Mouse (Mus musculus) layer of hippocampus, postnatal 36 days (tissue): ENCODE measurements around the gene Gm28042. TPM values are rescaled to one million over a fixed set of nuclear protein-coding genes. Genes with fewer than 3 reads are reported as not detected.

Source experiments
- DNase-seq, 2 experiments: peaks; one replicate each; pipeline ENCODE4 v3.0.0; 2022
- total RNA-seq, 2 experiments: library from RNA; stranded (reverse); gene quantifications; 2 replicates each; pipeline ENCODE4 v1.2.3; 2021

Gm28042 gene
- total RNA-seq, result 1 to 10 TPM; 2.0 to 2.8 TPM

DNA sequence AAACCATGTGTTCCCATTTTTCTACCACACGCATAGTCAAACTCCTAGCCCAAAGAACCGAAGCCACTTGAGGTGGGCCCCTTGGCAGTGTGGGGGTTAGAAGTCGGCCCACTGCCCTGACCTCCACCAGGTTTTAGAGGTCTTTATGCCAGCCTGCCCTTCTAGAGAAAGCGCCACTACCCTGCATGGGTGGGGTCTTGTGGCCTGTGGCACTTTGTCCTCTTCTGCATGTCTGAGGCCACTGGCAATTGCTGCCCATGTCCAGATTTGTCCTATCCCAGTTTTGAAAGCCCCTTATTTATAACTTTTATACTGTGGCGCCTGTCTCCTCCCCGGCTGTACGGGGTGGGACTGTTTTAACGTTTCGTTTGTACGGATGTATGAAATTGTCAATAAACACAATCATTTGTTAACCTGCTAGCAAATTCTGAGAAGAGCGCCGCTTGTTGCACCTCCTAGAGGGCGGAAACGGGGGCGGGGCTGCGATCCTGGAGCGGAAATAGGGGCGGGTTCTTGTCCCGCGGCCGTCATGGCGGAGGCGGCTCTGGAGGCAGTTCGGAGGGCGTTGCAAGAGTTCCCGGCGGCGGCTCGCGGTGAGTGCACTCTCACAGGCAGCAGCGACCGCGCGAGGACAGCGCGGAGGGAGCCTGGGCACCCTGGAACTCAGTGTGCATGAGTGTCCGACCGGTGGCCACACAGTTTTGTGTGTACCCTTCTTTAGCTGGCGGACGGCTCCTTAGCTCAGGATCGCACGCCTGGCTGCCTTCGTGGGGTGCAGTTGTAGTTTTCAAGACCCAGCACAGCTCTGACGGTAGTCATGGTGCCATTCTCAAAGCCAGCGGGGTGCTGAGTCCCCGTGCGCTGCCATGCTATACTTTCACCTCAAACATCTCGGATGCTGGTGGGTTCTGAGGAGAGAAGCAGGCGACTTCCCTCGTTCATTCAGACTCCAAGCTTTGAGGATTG lies at the start of gene Gm28042, which contains the start of gene Jmjd7:
TSS of gene Gm28042 (plus strand) at position 510 of the 966 bp plus-strand sequence.
TSS of gene Jmjd7 (plus strand) at position 500 of the 966 bp plus-strand sequence.
- peak; percentile 88 for DNase-seq

DNA sequence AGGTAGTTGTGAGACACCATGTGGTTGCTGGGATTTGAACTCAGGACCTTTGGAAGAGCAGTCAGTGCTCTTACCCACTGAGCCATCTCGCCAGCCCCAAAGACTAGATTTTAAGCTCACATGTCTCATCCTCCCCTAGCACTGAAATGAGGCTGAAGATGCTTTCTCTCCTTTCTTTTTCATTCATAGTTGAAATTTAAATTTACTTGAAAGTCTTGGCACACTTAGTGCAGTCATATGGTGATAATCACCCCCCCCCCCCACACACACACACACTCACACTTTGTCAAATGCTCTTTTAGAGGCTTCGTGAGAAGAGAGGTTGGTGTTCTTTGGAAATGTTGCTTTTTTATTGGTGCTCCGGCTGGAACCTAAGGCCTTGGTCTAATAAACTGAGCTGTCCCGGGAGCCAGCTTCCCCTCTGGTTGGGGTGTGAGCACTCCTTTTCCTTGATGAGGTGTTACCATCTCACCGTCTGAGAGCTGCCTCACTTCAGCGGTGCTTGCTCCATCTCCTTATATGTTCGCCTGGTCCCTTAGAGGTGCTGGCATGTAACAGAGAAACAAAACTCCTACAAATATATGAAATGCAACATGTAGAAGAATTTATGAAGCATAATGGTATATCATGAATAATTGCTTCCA lies 46.8 kb upstream of the Gm28042 start:
- DNase-seq, result no peak

DNA sequence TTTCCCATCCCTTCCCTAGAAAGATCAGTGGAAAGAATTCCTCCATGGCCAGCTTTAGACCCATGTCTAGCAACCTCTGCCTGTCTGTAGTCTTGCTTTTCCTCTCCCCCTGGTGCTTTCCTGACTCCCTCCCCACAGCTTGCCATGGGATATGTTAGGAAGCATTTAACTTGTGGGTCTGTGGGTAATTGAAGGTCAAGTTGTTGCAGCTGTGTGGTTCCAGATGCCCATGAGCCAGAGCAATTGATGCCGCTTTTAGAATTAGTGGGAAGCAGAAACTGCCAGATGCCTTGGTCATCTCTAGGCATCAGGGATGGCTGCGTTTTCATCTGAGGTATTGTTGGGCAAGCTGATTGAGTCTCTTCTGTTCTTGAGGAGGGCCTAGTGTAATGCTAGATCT lies 45.7 kb upstream of the Gm28042 start:
- DNase-seq, result no peak

DNA sequence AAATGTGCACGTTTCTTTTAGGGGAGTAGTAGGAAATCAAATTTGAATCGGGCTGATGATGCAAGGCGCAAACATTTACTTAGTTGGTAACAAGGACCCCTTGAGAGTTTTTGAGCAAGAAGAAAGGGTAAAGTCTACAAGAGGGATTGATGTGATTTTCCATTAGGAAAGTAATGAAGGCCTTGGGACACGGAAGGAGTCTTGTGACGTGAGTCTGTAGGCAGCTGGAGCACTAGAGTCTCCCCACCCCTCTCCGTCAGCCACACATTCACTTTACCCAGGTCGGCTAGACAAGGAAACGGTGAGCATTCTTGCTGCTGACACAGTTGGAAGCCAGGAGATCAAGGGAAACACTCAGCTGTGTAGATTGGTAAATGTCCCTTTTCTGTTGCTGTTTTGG lies 41.4 kb upstream of the Gm28042 start:
- no peak for DNase-seq

DNA sequence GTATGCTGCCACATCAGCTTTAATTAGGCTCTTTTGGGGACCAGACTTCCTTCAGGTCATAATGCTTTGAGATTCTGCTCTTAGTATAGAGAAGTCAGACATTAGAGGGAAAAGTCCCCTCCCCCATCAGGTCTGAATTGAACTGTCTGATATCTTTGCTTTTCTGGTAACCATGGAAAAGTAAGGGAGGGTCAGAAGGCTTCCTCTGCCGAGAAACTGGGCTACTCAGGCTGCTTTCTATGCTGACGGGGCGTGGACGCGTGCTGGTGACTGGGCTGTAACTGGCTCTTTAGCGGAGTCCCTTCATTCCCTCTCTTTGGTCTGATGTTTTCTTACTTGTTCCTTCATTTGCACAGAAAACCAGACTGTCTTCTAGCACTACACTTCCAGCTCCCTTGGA lies 40.9 kb upstream of the Gm28042 start:
- DNase-seq, result no peak

DNA sequence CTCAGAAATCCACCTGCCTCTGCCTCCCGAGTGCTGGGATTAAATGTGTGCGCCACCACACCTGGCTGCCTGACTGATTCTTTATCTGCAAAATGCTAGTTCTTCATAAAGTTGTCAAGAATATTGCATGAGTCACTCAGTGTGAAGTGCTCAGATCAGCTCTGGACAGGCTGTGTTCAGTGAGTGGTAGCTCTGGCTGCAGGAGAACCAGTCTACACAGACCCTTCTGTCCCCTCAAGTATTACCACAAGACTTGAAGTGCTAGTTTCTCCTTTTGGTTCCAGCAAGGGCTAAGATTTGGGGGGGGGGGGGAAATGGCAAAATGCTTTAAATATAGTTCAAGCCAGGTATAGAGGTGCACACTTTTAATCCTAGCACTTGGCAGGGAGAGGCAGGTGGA lies 39.9 kb upstream of the Gm28042 start:
- no peak for DNase-seq

DNA sequence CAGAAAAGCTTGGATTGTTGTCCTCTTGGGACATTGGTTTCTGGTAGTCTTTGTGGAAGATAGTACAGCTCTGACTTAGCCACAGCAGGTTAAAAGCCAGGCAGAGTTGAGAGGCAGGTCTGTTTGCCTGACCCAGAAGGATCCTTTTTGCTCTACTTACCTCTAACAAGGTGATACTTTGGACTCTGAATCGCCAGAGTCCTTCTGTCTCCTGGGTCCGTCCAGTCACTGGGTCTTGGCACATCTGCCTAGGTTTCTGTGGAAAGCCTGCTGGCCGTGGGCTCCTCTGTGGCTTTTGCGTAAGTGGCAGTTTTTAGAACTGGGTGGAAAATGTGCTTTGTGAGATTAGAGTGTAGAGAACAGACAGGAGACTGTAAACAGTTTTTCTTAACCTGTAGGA lies 38.3 kb upstream of the Gm28042 start:
- DNase-seq, result no peak

DNA sequence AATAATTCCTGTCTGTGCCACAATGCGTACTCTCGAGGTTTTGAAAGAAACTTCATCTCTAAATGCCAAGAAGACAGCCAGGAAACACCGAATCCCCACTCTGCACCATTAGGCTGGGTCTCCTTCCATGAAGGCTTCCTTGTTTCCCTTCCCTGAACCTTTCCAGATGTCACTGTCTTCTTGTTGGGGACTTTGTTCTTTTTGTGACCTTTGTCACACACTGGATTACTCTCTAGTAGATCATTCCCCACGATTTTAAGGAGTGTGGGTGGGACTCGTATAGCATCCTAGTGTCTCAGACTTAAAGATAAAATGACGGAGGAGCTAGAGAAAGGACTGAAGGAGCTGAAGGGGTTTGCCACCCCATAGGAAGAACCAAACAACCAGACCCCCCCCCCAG lies 36.4 kb upstream of the Gm28042 start:
- no peak for DNase-seq

DNA sequence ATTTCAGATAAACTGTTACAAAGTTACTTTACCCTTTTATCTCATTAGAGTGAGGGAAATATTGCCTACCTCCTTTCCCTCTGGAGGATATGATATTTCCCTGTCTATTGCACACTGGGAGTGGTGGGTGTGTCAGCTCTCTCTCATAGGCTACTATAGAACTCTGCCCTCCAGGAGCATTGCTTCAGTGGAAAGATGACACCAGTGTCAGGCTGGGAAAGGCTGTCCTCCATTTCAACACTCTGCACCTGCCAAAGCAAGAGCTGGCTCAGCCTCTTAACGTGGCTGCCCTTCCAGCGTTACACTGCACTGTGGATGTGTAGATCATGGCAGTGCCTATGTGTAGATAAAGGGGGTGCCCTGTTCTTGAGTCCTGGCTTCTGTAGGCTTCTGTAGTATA lies 34.9 kb upstream of the Gm28042 start:
- DNase-seq, result no peak

DNA sequence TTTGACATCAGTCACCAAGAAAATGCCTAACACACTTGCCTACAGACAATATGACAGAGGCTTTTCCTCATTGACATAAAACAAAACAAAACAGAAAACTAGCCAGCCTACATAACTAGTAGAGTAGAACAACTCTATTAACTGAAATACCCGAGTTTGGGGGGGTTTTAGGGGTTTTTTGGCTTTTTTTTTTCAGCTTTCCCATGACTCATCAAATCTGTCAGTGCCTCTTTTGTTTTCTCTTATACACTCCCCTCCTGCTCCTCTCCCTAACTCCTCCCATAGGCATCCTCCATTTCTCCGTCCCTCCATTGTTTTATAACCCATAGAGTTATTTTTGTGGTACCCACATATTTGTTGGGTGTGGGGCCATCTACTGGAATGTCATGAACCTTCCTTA lies 33.8 kb upstream of the Gm28042 start:
- DNase-seq, result no peak

DNA sequence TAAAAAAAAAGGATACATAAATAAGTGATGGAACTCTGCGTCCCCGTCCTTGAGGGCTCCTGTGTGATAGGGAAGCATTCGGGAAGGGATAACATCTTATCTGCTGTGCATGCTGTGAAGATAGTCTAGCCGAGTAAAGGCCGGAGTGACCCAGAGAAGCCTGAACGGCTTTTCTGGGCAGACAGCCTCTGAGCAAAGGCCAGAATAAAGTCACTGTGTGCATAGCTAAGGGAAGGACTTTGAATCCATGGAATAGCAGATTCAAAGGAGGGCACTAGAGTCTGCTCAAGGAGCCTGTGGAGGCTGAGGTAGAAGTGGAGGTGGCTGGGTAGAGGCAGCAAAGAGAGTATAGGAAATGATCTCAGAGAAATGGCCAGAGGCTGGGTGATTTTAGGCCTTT lies 32.5 kb upstream of the Gm28042 start:
- no peak for DNase-seq

DNA sequence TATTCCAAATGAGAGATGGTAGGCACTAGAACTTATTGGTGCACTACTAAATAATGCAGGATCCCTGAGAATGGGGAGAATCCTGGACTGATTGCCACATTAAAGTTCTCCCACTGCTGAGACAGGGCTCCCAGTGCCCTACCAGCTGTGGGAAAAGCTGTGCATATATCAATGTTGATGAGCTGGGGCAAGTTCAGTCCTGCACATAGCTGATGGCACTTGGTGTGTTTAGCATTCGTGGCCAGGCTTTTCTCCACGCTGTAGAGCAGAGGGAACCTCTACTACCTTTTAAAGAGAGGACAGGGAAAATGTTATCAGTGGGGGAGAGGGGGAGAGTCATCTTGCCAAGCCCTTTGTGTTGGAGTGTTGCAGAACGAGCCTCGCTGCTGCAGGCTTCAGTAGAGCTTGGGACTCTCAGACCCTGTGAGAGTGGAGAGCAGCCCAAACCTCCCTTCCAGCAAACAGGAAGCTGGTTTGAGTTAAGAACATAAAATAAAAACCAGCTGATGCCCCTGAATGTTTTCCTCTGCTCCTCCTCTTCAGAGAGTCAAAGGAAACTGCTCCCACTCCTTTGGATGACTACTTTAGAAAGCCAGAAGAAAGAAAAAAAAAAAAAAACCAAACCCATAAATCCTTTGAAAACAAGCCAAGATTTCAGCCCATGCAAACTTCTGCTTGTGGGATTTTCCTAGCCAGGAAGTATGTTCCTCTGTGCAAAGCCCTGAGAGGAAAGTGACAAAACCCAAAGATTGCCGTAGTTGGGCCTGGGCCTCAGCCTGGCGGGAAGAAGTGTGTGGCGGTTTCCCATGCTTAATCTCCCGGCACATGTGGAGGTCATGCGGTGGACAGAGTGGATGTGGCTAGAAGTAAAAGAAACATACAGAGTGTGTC lies 31.7 kb upstream of the Gm28042 start:
- DNase-seq, result no peak

DNA sequence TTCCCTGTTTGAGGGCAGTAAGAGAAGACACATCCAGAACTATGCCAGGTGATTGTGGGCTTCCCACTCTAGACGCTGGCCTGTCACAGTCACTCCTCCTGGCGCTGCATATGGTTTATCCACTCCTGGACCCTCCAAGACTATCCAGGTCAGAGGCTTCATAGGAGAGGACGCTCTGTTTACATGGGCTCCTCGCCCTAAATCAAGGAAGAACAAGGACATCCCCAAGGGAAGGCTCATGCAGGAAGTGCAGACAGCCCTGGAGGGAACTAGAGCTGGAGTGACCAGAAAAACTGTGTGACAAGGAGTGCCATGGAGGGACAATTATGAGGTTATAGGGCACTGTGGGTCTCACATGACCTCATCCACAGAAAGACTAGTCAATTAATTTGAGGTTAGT lies 29.9 kb upstream of the Gm28042 start:
- no peak for DNase-seq

DNA sequence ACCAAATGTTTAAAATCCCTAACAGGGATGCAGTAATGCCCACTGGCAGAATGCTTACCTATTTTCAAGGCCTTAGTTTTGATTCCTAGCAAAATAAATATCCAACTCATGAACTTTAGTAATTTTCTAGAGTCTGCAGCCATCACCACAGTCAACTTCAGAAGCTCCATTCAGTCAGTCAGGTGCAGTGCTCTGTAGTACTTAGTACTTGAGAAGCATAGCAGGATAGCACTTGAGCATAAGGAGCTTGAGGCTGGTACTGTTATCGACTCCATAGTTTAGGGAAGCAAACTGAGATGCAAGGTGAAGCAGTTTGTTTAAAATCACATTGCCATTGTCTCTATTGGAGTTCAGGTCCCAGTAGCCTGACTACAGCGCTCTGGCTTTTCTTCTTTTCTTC lies 27.6 kb upstream of the Gm28042 start:
- no peak for DNase-seq

DNA sequence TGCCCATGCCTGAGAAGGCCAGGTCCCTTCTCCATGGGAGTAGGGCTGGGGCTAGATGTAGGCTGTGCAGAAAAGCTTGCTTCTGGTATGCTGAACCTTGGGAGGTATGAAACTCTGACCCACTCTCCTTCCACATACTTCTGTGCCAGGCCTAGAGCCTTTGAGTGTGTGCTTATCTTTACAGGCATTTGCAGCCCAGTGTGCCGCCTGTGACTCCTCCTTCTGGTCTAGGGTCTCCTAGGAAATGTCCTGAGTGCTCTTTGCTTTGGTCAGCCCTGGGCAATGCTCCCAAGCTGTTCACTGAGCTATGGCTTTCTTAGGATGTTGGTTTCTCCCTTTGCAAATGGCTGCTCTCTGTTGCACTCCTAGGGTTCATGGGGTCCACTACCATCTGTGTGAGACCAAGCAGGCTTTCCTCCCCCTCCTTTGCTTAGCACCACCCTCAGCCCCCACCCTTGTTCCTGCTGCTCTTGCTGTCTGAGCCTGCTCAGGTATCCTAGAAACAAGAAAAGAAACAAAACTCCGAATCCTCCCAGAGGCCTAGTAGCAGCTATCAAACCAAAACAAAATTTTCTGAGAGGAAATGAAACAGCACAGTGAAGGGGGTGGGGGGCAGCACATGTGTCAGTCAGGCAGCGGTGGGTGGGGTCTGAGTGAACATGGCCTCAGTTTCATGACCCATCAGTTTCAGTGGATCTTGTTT lies 26.3 kb upstream of the Gm28042 start:
- no peak for DNase-seq

DNA sequence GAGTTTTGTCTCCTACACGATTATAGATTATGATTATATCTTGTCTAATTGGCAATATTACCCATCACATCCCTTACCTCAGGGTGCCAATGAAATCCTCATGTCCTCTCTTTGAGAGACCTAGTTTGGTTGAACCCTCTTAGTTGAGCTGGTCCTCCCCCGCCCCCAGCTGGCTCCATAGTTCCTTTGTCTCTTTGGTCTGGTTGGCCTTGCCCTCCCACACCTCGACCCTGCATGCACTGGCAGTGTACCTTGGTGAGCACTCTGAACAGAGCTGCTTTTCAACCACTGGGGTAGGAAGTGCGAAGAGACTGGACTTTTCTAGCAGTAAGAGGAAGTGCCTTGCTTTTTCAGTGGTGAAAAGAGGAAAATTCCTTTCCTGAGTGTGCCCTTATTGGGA lies 25.3 kb upstream of the Gm28042 start:
- DNase-seq, result no peak

DNA sequence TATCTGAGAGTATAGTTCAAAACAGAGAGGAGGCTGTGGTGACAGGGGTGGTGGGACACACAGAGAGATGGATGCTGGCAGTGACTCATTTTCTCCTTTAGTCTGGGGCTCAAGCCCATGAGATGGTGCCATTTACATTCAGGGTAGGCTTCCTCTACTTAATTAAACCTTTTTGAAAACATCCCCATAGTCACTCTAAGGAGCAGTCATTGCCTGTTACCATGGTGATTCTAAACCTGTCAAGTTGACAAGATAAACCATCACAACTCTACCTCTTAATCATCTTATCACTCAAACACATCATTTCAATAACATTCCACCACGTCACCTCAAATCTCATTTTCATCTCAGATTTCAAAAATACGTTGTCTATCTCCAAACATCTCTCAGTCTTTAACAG lies 23.3 kb upstream of the Gm28042 start:
- no peak for DNase-seq

DNA sequence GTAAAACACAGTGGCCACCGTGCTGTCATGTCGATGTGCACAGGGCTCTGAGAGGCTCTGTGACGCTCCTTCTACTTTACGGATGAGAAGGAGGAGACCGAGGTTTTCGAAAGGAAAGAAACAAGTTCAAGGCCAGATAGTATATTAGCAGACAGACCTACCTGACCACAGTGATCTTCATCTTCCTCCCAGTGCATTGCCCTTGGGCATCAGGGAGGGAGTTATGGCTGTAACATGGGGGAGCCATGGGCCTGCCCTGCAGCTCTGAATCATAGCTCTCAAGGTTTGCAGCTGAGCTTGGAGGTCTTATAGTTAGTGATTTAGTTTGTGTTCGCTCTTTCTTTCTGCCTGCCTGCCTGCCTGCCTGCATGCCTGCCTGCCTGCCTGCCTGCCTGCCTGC lies 20.6 kb upstream of the Gm28042 start:
- DNase-seq, result no peak

DNA sequence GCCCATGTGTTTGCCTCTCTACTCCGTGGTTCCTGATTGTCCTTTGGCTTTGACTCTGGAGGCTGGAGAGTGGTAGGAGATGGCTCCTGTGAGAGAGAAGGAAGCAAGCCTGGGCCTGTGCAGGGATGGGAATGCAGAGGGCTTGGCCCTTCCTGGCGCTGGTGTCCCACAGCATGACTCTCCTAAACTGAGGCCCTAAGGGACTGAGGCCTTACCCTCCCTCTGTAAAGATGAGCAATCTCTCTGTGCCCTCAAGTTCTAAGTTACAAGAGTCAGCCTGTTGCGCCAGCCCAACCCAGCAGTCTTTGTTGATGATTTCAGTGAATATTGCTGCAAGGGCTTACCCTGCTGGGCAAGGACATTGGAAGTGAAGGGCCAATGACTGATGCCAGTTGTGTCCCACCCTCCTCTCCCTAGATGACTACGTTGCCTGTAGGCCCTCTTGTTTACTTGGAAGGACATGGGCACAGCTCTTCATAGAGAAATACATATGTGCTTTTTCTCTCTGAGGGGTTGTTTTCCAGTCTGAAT lies 19.5 kb upstream of the Gm28042 start:
- no peak for DNase-seq

DNA sequence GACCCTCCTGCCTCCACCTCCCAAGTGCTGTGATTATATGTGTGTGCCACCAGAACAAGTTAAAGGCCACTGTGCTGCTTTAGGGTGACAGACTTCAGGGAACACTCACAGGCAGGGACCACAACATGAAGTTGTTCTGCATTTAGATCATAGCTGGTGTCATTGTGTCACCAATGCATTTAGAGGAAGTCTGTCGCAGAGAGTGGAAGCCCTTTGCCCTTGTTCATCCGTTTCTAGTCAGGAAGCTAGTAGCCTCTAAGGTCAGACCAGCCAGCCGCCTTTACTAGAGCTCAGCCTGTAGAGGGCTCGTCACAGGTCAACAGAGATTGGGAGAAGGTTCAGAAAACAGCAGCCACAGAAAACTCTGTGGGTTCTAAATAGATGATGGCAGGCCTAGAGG lies 18.6 kb upstream of the Gm28042 start:
- DNase-seq, result no peak

DNA sequence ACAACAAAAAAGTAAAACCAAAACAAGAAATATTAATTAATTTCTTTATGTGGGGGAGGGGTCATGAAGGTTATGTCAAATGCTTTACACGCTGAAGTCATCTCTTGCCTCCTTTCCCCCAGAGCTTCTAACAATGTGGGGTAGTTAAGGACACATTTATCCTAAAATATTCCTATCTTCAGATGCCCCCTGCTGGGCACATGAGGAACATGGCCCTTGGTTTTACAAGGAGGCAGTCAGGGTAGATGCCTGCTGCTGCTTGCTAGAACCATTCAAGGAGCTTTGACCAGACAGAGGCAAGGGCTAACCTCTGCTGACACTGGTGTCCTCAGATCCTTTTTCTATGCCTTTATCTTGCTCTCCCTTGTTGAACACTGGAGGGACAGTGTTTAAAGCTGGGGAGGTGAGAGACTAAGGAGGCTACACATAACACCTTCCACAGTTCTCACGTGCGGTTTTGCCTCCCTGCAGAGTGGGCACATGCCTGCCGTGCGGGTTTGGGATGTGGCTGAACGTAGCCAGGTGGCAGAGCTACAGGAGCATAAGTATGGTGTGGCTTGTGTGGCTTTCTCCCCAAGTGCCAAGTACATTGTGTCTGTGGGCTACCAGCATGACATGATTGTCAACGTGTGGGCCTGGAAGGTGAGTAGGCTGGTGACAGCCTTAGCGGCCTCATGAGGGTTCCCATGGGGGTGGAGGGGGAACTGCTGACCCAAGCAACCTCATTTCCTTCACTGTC lies 15.7 kb upstream of the Gm28042 start:
- DNase-seq, result peak; percentile 36 to 54
